Mouse (Mus musculus) R1 (cell line): ENCODE results near the gene Setd2.

Experiments
- DNase-seq: peaks from one replicate; pipeline ENCODE4 v3.0.0-alpha.2; 2018; ENCODE audit warnings: low read depth, low spot score

Gene Setd2

DNA sequence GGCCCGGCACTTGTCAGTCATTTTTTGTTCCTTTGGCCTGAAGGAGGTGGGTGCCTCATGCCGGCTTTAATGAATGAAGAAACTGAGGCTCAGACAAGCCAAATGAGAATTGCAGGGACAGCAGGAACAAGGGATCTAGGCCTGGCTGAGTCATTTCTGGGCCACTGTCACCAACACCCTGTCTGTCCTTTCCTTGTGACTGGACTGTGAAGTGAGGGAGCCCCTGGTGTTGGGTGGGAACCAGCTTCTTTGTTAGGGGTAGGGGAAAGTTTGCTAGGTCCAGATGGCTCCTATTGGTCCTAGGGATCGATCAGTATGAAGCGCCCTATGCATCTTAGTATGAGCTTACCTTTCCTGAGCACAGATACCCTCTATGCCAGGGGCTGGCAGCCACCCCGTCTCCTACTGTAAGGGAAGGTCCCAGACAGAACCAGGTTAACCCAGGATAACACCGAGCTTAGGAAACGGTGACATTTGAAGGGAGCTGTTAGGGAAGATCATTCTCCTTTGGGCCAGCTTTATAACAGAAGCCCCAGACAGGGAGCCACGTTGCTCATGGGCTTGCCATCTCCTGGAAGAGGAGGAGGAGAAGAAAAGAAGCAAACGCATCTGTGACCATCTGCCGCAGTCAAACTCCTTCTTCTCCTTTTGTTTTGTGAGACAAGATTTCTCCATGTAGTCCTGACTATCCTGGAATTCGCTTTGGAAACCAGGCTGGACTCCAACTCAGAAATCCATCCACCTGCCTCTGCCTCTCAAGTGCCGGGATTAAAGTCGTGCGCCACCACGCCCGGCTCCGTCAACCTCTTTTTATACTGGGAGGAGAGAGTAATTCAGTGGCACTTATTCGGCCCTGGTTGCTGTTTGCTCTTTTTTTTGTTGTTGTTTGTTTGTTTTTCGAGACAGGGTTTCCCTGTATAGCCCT, 122.6 kb downstream of the Setd2 start:
- no peak for DNase-seq

DNA sequence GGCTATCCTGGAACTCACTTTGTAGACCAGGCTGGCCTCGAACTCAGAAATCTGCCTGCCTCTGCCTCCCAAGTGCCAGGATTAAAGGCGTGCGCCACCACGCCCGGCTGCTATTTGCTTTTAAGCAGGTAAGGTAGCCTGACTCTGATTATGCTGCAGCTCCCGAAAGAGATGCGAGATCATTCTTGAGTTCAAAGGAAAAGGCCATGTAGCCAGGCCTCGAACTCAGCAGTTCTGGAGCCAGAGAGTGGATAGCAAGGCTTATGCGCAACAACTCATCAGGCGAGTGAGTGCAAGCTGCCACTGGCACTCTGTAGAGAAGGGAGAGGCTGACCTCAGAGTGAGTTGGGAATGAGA, 123.2 kb downstream of the Setd2 start:
- no peak for DNase-seq

DNA sequence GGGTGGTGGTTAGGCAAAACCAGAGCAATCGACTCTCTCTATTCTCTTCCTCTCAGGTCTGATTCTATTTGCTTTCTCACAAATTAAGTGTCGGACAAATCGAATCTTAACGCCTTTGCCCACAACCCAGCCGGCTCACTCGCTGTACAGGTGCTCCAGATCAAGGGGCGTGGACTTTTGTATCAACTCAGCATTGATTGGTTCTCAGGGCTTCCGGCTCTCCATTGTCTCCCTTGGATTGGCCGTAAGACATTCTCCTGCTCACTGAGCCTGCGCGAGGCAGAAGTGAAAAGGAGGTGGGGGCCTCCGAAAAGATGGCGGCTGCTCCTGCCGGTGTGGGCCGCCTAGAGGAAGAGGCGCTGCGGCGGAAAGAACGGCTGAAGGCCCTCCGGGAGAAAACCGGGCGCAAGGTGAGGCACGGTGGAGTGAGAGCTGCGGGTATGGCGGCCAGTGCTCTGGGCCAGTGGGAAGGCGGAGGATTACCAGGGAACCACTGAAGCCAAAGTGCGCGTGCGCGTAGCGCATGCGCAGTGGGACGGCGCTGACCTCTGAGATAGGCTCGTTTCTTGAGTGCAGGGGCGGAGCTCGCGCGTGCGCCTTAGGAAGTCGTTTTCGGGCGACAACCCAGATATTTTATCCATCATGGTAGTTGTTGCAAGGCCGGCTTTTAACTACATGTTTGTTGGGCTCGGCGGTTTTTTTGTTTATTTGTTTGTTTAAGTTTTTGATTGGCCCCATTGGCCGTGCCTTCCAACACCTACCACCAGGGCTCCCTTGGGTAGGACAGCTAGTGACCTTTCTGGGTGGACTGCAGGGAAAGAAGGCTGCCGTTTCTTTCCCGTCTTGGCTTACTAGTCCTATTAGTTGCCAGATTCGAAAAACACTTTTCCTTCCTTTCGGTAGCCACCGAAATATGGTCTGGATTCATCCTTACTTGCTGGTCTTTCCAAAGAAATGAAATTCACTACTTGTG, 124.1 kb downstream of the Setd2 start, which contains the start of gene Ccdc12:
TSS of gene Ccdc12 (plus strand) at position 255 of the 973 bp plus-strand sequence.
- peak; percentile 100 for DNase-seq

DNA sequence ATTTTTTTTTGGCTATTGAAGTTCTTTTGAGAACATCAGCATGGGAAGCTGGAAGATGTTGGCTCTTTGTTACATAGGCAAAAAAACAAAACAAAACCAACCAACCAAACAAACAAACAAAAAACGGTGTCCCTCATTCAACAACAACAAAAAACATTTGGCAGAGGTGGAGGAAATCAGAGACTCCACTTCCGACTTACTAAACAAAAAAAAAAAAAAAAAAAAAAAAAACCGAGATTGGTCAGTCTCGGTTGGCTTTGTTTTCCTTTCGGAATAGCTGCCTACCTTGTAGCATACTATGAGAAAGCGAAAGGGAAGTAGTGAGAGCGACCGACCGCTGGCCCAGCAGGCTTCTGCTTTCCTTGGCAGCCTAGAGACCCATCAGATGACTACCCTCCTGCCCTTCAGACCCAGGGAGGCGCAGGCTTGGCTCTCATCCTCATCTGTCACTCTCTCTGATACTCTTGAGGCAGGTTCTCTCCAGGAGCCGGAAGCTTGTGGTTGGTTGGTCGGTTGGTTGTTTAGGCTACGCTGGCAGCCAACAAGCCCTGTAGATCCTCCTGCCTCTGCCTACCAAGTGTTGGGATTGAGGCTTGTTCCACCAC, 125.2 kb downstream of the Setd2 start:
- no peak for DNase-seq

DNA sequence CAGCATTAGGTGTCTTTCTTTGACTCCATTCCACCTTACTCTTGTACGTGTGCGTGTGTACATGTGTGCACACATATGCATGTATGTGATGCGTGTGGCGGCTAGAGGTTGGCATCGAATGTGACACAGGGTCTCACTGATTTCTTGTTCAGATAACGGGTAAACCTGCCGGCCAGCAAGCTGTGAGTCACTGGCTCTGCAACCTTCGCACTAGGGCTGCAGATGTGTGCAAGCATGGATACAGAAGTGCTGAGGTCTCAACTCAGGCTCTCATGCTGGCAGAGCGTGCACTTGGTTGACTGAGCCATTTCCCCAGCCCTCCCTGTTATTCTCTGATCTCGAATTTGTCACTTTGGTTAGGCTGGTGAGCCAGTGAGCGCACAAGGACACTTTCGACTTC, 127.1 kb downstream of the Setd2 start:
- no peak for DNase-seq

DNA sequence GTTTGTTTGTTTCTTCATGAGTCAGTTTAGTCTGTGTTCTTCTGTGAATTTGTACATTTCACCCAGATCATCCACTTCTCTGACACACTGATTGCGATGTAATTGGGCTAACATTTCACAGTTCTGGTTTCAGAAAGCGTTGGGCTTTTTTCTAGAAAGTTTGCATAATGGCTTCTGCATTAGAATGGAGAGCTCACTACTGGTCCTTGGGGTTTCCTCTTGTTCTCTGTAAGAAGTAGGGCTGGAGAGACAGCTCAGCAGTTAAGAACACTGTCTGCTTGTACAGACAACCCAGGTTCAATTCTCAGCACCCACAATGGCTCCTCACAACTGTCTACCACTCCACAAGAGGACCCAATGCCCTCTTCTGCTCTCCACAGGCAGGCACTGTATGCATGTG, 127.8 kb downstream of the Setd2 start:
- DNase-seq = peak; percentile 34

DNA sequence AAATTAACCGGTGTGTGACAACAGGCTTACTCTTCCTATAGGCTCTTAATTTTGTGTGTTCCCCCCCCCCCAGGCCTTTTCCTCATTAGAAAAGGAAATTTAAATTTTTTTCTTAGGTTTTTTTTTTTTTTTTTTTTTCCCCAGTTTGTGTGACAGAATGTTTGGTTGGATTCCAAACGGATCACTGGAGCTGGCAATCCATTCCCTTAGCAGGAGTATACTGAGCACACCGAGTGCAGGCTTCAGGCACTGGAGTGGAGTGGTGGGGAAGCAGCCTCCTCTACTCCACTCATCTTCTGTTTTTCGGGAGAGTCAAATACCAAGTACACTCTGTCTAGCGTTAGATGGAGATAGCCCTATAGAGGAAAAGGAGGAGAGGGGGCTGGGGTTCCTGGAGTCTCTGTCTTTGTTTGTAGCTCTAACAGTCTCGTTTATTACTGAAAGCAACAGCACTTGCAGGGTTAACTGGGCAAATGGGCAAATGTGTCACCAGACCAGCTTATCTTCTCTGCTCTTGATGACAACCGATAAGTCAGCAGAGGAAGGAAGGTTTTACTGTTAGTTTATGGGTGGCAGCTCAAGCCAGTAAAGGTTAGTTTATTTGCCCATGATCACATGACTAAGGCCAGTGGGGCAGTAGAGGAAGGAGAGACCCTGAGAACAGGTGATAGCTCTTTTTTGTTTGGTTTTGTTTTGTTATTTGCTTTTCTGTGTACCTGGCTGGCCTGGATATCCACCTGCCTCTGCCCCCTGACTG, 128.6 kb downstream of the Setd2 start:
- no peak for DNase-seq

DNA sequence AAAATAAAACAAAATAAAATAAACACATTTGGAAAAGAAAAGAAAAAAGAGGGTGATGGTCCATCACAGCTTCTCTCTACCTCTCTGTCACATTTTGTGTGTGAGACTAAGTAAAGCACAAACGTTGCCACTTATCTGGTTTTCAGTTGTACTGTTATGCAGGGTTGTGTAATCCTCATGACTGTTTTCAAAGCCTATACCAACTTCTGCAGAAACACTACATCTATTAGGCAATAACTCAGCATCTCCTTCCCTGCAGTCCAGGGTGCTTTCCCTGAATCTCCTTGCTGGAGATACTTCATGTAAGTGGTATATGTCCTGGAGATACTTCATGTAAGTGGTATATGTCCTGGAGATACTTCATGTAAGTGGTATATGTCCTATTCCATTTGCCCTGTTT, 130.4 kb downstream of the Setd2 start:
- DNase-seq = no peak

DNA sequence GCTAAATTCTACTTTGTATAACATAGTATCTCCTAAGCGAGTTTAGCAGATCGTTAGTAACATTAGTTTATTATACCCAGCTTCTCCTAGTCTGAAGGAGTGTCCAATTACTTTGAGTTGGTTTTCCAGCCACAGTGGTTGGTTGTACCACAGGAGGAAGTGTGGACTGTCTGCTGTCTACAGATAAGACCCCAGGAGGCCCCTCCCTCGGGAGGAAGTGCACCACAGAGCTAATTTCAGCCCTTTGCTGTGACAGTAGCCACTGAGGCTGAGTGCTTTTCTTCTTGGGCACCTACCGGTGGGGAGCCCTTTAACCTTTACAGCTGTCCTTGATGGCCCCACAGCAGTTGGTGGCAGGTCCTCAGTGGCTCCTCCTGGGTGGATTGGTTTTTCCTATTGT, 133.5 kb downstream of the Setd2 start:
- DNase-seq = peak; percentile 35

DNA sequence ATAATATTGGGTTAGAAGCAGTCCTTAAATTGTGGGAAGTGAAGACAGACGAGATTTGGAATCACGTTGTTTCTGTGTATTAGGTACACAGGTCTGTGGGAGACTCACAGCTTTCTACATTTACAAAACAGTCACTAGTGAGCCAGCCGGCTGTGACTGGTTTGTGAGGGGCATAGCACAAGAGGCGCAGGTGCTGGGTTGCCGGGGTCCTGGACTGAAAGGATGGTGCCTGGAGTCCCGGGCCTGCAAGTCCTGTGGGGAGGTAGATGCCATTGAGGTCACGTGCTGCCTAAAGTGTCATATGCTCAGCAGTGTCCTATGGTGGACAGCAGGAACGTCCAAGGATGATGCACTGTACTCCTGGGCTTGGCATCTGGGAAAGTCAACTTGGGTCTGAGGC, 134.0 kb downstream of the Setd2 start:
- DNase-seq = peak; percentile 53

DNA sequence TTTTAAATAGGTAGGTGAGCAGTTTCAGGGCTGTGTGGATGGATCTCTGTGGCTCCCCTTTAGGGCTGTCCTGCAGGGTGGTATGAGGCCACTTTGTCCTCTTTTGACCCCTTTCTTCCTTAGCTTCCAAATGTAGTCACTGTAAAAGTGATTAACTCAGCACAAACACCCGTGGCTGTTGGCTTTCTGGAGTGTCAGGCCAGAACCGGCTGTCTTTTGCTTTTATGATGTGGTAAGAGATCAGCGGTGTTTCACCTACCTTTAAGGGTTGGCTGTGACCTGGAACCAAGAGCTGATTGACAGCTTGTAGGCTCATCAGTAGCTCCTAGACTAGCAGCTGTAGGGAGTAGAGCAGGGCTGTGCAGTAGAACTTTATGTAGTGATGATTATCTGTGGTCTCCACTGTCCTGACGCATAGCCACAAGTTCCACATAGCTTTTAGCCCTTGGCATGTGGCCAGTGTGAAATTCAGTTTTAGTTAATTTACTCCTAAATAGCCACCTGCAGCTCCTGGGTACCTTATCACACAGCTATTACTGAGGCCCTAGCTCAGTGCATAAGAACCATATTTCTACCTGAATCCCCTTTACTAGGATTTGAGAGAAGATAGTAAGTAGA, 134.9 kb downstream of the Setd2 start:
- no peak for DNase-seq
